23 mouse cellular contexts compared by ENCODE assay signal in the genomic region with DNA sequence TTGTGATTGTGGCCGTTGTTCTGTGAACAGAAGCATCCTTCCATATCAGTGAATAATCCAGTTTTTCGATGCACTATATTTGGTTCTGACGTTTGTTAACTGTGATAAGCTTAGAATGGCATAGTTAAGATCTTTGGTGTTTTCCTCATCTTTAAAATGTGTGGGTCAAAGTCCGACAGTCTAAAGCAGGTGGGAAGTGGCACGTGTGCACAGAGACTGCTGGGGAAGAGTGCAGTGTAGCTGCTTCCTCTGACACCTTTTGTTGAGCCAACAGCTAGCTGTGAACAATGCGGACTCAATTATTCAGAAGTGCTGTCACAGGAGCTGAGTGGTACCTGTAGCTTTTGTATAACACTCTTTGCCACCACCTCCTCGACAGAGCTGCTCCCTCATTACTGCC.
"Had no signal": no experiment of that assay in that cellular context is flagged by ENCODE, and none has a peak within 500 bp of the region (broad histone marks: within the 10 kb centered on the region; RNA-seq: fewer than 3 reads in every experiment).

No protein-coding gene starts in this region.

- H3K9me3 ChIP-seq: heart, embryonic 13.5 days; heart, embryonic 15.5 days; hindbrain, embryonic 13.5 days; hindbrain, embryonic 15.5 days; limb, embryonic 13.5 days; limb, embryonic 15.5 days; liver, embryonic 12.5 days had no signal

- DNase-seq: gastrocnemius, postnatal 14 days; gastrocnemius, postnatal 36 days; heart, adult 11 months; heart, adult 2 months; heart, postnatal 14 days; heart, postnatal 36 days; kidney, adult 18-20 months; kidney, adult 8-10 months; kidney, postnatal 10 days; kidney, postnatal 25 days; kidney, postnatal 4 days; layer of hippocampus, adult 9-11 months; layer of hippocampus, postnatal 36 days; left cerebral cortex, postnatal 4 days had no signal

- H3K4me2 ChIP-seq: heart, embryonic 11.5 days; heart, embryonic 13.5 days; heart, embryonic 15.5 days; hindbrain, embryonic 13.5 days; hindbrain, embryonic 15.5 days; limb, embryonic 13.5 days; limb, embryonic 15.5 days; liver, embryonic 12.5 days had no signal

- H3K9ac ChIP-seq: heart, embryonic 13.5 days; heart, embryonic 15.5 days; hindbrain, embryonic 13.5 days; hindbrain, embryonic 15.5 days; limb, embryonic 13.5 days; limb, embryonic 15.5 days; liver, embryonic 12.5 days had no signal

- H3K4me1 ChIP-seq: heart, embryonic 15.5 days; hindbrain, embryonic 15.5 days; limb, embryonic 13.5 days; limb, embryonic 15.5 days; liver, embryonic 12.5 days had no signal

- H3K4me3 ChIP-seq: heart, adult 2 months; heart, embryonic 13.5 days; heart, embryonic 15.5 days; hindbrain, embryonic 13.5 days; hindbrain, embryonic 15.5 days; limb, embryonic 13.5 days; limb, embryonic 15.5 days; liver, embryonic 12.5 days had no signal

- ATAC-seq: hindbrain, postnatal 0 days; liver, embryonic 12.5 days had no signal

- H3K27me3 ChIP-seq: heart, embryonic 13.5 days; heart, embryonic 15.5 days; hindbrain, embryonic 13.5 days; hindbrain, embryonic 15.5 days; limb, embryonic 13.5 days; limb, embryonic 15.5 days; liver, embryonic 12.5 days had no signal

- H3K27ac ChIP-seq: heart, adult 2 months; heart, embryonic 13.5 days; heart, embryonic 15.5 days; hindbrain, embryonic 13.5 days; hindbrain, embryonic 15.5 days; hindbrain, postnatal 0 days; limb, embryonic 13.5 days; limb, embryonic 15.5 days; liver, embryonic 12.5 days had no signal
